Mouse (Mus musculus): ENCODE data around the gene Siae. TPM values are rescaled to one million over a fixed set of nuclear protein-coding genes. Genes with fewer than 3 reads are reported as not detected.

Gene Siae
- polyA plus RNA-seq, 1 experiment from 2014 or later = 7.7 TPM

- H3K4me1 ChIP-seq (ENCODE audit: insufficient read depth, low read depth, low read length) = no peaks in the 10 kb centered on the region
- H3K27ac ChIP-seq (ENCODE audit: low read length) = no peak within 1 kb of the TSS
- DNase-seq (ENCODE audit: low spot score) = no peak
- H3K36me3 ChIP-seq (ENCODE audit: insufficient read depth, low read length) = no peaks in the 10 kb centered on the region
- no peaks in the 10 kb centered on the region for H3K9me3 ChIP-seq (ENCODE audit: low read length)
- H3K27me3 ChIP-seq (replicated peaks; ENCODE audit: insufficient read depth, low read length) = no peaks in the 10 kb centered on the region
- no peak within 1 kb of the TSS for H3K4me2 ChIP-seq (replicated peaks; ENCODE audit: low read depth, low read length)
- H3K4me3 ChIP-seq (ENCODE audit: low read depth, low read length) = no peak within 1 kb of the TSS
- ATAC-seq = no peak
- TF ChIP-seq CTCF (IDR thresholded peaks at IDR 0.05) = no peak
- TF ChIP-seq EP300 (IDR thresholded peaks at IDR 0.05) = no peak
- 43% methylated on average over 6 of the region's 6 CpGs for WGBS
- H3K9ac ChIP-seq (replicated peaks; ENCODE audit: low read depth) = no peak within 1 kb of the TSS
Measured at GRCm38 (mm10) chr9:37669115-37669514, 113.6 kb downstream of the Siae start, which contains the start of gene Panx3. TSS of gene Panx3 (minus strand) at chr9:37669235.

GRCm38 (mm10) chr9:37669678-37670077 is 114.2 kb downstream of the Siae start:
- no peak overlapping the region for H3K27ac ChIP-seq (ENCODE audit: low read length)
- no peak overlapping the region for H3K4me3 ChIP-seq (ENCODE audit: low read depth, low read length)
- ATAC-seq (peak; percentile 43; the same call in 1 of the 2 replicates), DNase-seq (ENCODE audit: low spot score) (peak; percentile 54)
- no peaks in the 10 kb centered on the region for H3K27me3 ChIP-seq (replicated peaks; ENCODE audit: insufficient read depth, low read length)
- 39% methylated on average over 4 of the region's 4 CpGs for WGBS
- H3K4me2 ChIP-seq (replicated peaks; ENCODE audit: low read depth, low read length) = no peak overlapping the region
- no peaks in the 10 kb centered on the region for H3K9me3 ChIP-seq (ENCODE audit: low read length)
- no peaks in the 10 kb centered on the region for H3K36me3 ChIP-seq (ENCODE audit: insufficient read depth, low read length)
- TF ChIP-seq CTCF (IDR thresholded peaks at IDR 0.05) = no peak
- no peak for TF ChIP-seq EP300 (IDR thresholded peaks at IDR 0.05)
- H3K4me1 ChIP-seq (ENCODE audit: insufficient read depth, low read depth, low read length) = no peaks in the 10 kb centered on the region
- H3K9ac ChIP-seq (replicated peaks; ENCODE audit: low read depth) = no peak overlapping the region

- Histone ChIP-seq H3K4me2 (replicated peaks; ENCODE audit: low read depth, low read length) (no peak overlapping the region), H3K4me1 (ENCODE audit: insufficient read depth, low read depth, low read length) (no peaks in the 10 kb centered on the region), H3K27ac (ENCODE audit: low read length) (no peak overlapping the region), H3K9me3 (ENCODE audit: low read length) (no peaks in the 10 kb centered on the region), H3K27me3 (replicated peaks; ENCODE audit: insufficient read depth, low read length) (no peaks in the 10 kb centered on the region), H3K4me3 (ENCODE audit: low read depth, low read length) (no peak overlapping the region), H3K36me3 (ENCODE audit: insufficient read depth, low read length) (no peaks in the 10 kb centered on the region), H3K9ac (replicated peaks; ENCODE audit: low read depth) (no peak overlapping the region)
- whole genome bisulfite sequencing = 90% methylated on average over 3 of the region's 3 CpGs
- ATAC-seq (no peak), DNase-seq (ENCODE audit: low spot score) (no peak)
- TF ChIP-seq CTCF (IDR thresholded peaks at IDR 0.05) (no peak), EP300 (IDR thresholded peaks at IDR 0.05) (no peak)
Measured at GRCm38 (mm10) chr9:37670261-37670660, 114.8 kb downstream of the Siae start.

- TF ChIP-seq EP300 (IDR thresholded peaks at IDR 0.05) (no peak), CTCF (IDR thresholded peaks at IDR 0.05) (no peak)
- Histone ChIP-seq H3K4me1 (ENCODE audit: insufficient read depth, low read depth, low read length) (no peaks in the 10 kb centered on the region), H3K9me3 (ENCODE audit: low read length) (no peaks in the 10 kb centered on the region), H3K27ac (ENCODE audit: low read length) (no peak overlapping the region), H3K4me2 (replicated peaks; ENCODE audit: low read depth, low read length) (no peak overlapping the region), H3K27me3 (replicated peaks; ENCODE audit: insufficient read depth, low read length) (no peaks in the 10 kb centered on the region), H3K4me3 (ENCODE audit: low read depth, low read length) (no peak overlapping the region), H3K9ac (replicated peaks; ENCODE audit: low read depth) (no peak overlapping the region), H3K36me3 (ENCODE audit: insufficient read depth, low read length) (no peaks in the 10 kb centered on the region)
- DNase-seq (ENCODE audit: low spot score) (no peak), ATAC-seq (no peak)
- WGBS = 65% methylated on average over 4 of the region's 4 CpGs
Measured at GRCm38 (mm10) chr9:37675287-37675686, 119.8 kb downstream of the Siae start.

- no peaks in the 10 kb centered on the region for H3K27me3 ChIP-seq (replicated peaks; ENCODE audit: insufficient read depth, low read length)
- H3K4me3 ChIP-seq (ENCODE audit: low read depth, low read length) = no peak overlapping the region
- no peaks in the 10 kb centered on the region for H3K36me3 ChIP-seq (ENCODE audit: insufficient read depth, low read length)
- WGBS = 87% methylated on average over 1 of the region's 1 CpGs
- no peak overlapping the region for H3K27ac ChIP-seq (ENCODE audit: low read length)
- no peaks in the 10 kb centered on the region for H3K4me1 ChIP-seq (ENCODE audit: insufficient read depth, low read depth, low read length)
- DNase-seq (ENCODE audit: low spot score) (no peak), ATAC-seq (no peak)
- H3K9me3 ChIP-seq (ENCODE audit: low read length) = no peaks in the 10 kb centered on the region
- no peak overlapping the region for H3K4me2 ChIP-seq (replicated peaks; ENCODE audit: low read depth, low read length)
- TF ChIP-seq CTCF (IDR thresholded peaks at IDR 0.05) = no peak
- no peak for TF ChIP-seq EP300 (IDR thresholded peaks at IDR 0.05)
- H3K9ac ChIP-seq (replicated peaks; ENCODE audit: low read depth) = no peak overlapping the region
Measured at GRCm38 (mm10) chr9:37681123-37681522, 125.6 kb downstream of the Siae start.

GRCm38 (mm10) chr9:37687288-37687940 is 131.9 kb downstream of the Siae start:
- no peaks in the 10 kb centered on the region for H3K4me1 ChIP-seq (ENCODE audit: insufficient read depth, low read depth, low read length)
- DNase-seq (ENCODE audit: low spot score) (no peak), ATAC-seq (no peak)
- H3K27ac ChIP-seq (ENCODE audit: low read length) = no peak overlapping the region
- no peak overlapping the region for H3K9ac ChIP-seq (replicated peaks; ENCODE audit: low read depth)
- no peak overlapping the region for H3K4me2 ChIP-seq (replicated peaks; ENCODE audit: low read depth, low read length)
- H3K36me3 ChIP-seq (ENCODE audit: insufficient read depth, low read length) = no peaks in the 10 kb centered on the region
- TF ChIP-seq CTCF (IDR thresholded peaks at IDR 0.05) (no peak), EP300 (IDR thresholded peaks at IDR 0.05) (no peak)
- 76% methylated on average over 3 of the region's 3 CpGs for WGBS
- no peak overlapping the region for H3K4me3 ChIP-seq (ENCODE audit: low read depth, low read length)
- no peaks in the 10 kb centered on the region for H3K27me3 ChIP-seq (replicated peaks; ENCODE audit: insufficient read depth, low read length)
- no peaks in the 10 kb centered on the region for H3K9me3 ChIP-seq (ENCODE audit: low read length)

GRCm38 (mm10) chr9:37687941-37688303 is 132.4 kb downstream of the Siae start:
- Histone ChIP-seq H3K4me1 (ENCODE audit: insufficient read depth, low read depth, low read length) (no peaks in the 10 kb centered on the region), H3K4me3 (ENCODE audit: low read depth, low read length) (no peak overlapping the region), H3K9me3 (ENCODE audit: low read length) (no peaks in the 10 kb centered on the region), H3K36me3 (ENCODE audit: insufficient read depth, low read length) (no peaks in the 10 kb centered on the region), H3K4me2 (replicated peaks; ENCODE audit: low read depth, low read length) (no peak overlapping the region), H3K27me3 (replicated peaks; ENCODE audit: insufficient read depth, low read length) (no peaks in the 10 kb centered on the region), H3K27ac (ENCODE audit: low read length) (no peak overlapping the region), H3K9ac (replicated peaks; ENCODE audit: low read depth) (no peak overlapping the region)
- DNase-seq (ENCODE audit: low spot score) = no peak
- TF ChIP-seq EP300 (IDR thresholded peaks at IDR 0.05) = no peak
- peak; percentile 10; the same call in 1 of the 2 replicates for TF ChIP-seq CTCF (IDR thresholded peaks at IDR 0.05)
- WGBS = 34% methylated on average over 3 of the region's 3 CpGs
- ATAC-seq = no peak
